Mouse (Mus musculus) embryonic facial prominence, embryonic 12.5 days (tissue): ENCODE results near the gene Stoml1. TPM values are rescaled to one million over a fixed set of nuclear protein-coding genes. Genes with fewer than 3 reads are reported as not detected.

Experiments
- microRNA-seq: library from miRNA; unstranded; fragments of <30 nt; microRNA quantifications from one replicate; pipeline ENCODE4, GENCODE M21; 2017
- polyA plus RNA-seq: library from polyadenylated mRNA; unstranded; fragments of >200 nt; fragmentation: Nextera tagmentation; extraction: Ambion mirVana; gene quantifications from 2 replicates; pipeline ENCODE4 v1.2.1, GENCODE M21; 2016

Gene Stoml1
- polyA plus RNA-seq, 1 experiment from 2014 or later, result 44.2 TPM

Small RNA genes within 50 kb of the gene (microRNA-seq; reads per million reads assigned to microRNA genes)
- not detected for gene Mir6385

Other genes starting within 250 kb of the Stoml1 start
- 0.13 TPM in 1 of 2 replicates, not detected in the other for gene Cyp11a1, start 246.8 kb upstream of the Stoml1 start, polyA plus RNA-seq
- gene Stra6, start 189.4 kb upstream of the Stoml1 start, polyA plus RNA-seq, result 30.1 and 38.1 TPM in 2 replicates
- 0.13 and 0.50 TPM in 2 replicates for gene Ccdc33, start 134.3 kb upstream of the Stoml1 start, polyA plus RNA-seq
- 88.0 and 95.6 TPM in 2 replicates for gene Islr, start 48.9 kb upstream of the Stoml1 start, polyA plus RNA-seq
- 5.3 and 7.3 TPM in 2 replicates for gene Islr2, start 48.8 kb upstream of the Stoml1 start, polyA plus RNA-seq
- gene Pml, start 3.4 kb upstream of the Stoml1 start, polyA plus RNA-seq, result 14.0 and 16.0 TPM in 2 replicates
- gene Loxl1, start 60.0 kb downstream of the Stoml1 start, polyA plus RNA-seq, result 27.5 and 29.3 TPM in 2 replicates
- not detected in 2 replicates for gene Tbc1d21, start 117.3 kb downstream of the Stoml1 start, polyA plus RNA-seq
- 5.9 and 6.1 TPM in 2 replicates for gene Insyn1, start 235.4 kb downstream of the Stoml1 start, polyA plus RNA-seq